Mouse (Mus musculus) brain, embryonic 14.5 days (tissue): ENCODE measurements around the gene Bcorl1. TPM values are rescaled to one million over a fixed set of nuclear protein-coding genes. Genes with fewer than 3 reads are reported as not detected.

Experiments used
- DNase-seq: peaks from one replicate; pipeline ENCODE4 v3.0.0-alpha.2; 2011; ENCODE audit warnings: low read depth
- CTCF ChIP-seq: fragments of 200-500 bp; IDR thresholded peaks from 2 replicates; pipeline ENCODE4 v1.5.1; 2012; ENCODE audit warnings: inconsistent platforms, mild to moderate bottlenecking, moderate library complexity, borderline replicate concordance; ENCODE audit not compliant: insufficient read depth, insufficient read length; ENCODE audit errors: extremely low read depth
- POLR2A ChIP-seq: fragments of 200-500 bp; IDR thresholded peaks from 2 replicates; pipeline ENCODE4 v1.6.1; 2012; ENCODE audit warnings: mild to moderate bottlenecking, inconsistent platforms, borderline replicate concordance; ENCODE audit not compliant: poor library complexity, insufficient read depth, insufficient read length, severe bottlenecking; ENCODE audit errors: extremely low read depth
- polyA plus RNA-seq: library from polyadenylated mRNA; depleted of rRNA; stranded (reverse); fragments of >200 nt; gene quantifications from 2 replicates; pipeline ENCODE4 v1.2.3, GENCODE M21; 2012; rRNA removed

The Bcorl1 gene
- 5.1 and 11.3 TPM in 2 replicates for polyA plus RNA-seq

DNA sequence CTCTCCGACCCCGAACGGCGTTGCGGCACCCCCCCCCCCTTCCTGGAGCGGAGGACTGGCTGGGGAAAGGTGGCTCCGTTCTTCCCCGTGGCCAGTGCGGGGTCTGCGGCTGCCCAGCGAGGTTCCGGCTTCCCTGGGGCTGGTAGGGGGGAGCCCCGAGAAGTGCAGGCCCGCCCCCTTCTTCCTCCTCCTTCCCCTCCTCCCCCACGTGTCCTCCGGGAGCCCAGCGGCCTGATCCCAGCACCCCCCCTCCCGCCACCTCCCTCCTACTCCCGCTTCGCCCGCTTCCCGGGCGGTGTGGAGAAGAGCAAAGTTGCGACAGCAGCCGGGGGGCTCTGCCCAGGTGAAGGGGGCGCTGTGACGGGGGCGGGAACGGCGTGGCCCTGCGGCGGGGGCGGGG, at the start of gene Bcorl1:
Gene Bcorl1 (plus strand): TSS at position 218 of the 400 bp plus-strand sequence.
- peak; percentile 61 for DNase-seq
- TF ChIP-seq POLR2A (no peak), CTCF (no peak)

GRCm38 (mm10) chrX:48291413-48291812, 49.7 kb upstream of the Bcorl1 start:
- no peak for TF ChIP-seq POLR2A
- no peak for TF ChIP-seq CTCF

GRCm38 (mm10) chrX:48305356-48305755, 35.8 kb upstream of the Bcorl1 start:
- no peak for DNase-seq
- no peak for TF ChIP-seq POLR2A

More at GRCm38 (mm10) chrX:48291413-48291812, 49.7 kb upstream of the Bcorl1 start:
- no peak for DNase-seq

DNA sequence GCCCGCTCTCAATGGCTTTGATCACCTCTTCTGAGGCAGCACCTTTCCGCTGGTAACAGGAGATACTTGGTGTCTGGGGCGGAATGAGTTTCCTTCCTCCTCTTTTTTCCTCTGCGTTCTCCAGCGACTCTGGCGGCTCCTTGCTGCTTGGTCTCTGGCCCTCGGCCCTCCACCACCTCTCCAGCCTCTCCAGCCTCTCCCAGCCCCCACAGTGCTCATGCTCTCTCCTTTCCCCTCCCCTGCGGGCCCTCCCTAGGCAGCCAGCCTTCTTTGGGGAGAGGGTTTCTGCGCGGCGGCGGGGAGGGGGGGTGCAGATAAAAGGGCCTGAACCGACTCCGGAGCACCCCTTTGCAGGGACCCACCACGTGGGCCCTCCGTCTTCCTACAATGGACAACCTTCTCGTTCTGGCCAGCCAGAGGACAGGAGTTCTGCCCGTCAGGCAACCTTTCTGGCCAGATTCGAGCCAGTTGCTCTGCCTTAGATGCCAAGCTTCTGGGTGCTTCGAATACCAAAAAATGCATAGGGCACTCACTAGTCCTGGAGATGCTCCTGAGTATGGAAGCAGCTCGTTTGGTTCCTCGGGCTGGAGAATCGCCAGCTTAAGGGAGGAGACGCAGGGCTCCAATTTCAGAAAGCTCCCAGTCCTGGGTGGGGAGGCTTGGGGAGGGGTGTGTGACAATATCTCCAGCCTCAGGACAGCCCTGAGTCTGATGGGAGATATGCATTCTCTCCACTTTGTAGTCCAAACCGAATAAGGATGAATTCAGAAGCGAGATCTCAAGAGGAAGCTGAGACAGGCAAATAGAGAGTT, 30.2 kb upstream of the Bcorl1 start:
- peak; percentile 9 for DNase-seq
- no peak for TF ChIP-seq CTCF
- no peak for TF ChIP-seq POLR2A

DNA sequence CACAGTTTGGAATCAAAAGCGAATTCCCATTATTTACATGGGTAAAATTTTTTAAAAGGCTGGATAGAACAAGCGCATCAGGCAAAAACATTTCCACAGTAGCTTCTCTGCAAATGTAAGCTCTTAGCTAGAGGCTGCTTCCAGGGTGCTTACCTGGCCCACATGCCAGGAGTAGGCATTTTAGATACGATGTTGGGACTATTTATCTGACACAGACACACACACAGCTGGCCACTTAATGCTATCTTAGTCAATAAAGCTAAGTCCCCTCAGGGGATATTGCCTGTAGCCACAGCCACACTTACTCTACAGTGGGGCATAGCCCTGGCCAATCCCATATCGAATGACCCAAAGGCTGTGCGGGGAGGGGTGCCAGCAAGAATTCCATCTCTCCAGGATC, 29.4 kb upstream of the Bcorl1 start:
- TF ChIP-seq CTCF: no peak
- no peak for TF ChIP-seq POLR2A
- no peak for DNase-seq

- TF ChIP-seq POLR2A (no peak), CTCF (no peak)
- peak; percentile 70 for DNase-seq
These were observed 26.6 kb upstream of the Bcorl1 start for GRCm38 (mm10) chrX:48314530-48315079.

- no peak for DNase-seq
These were observed 23.7 kb upstream of the Bcorl1 start for GRCm38 (mm10) chrX:48317444-48317843.

DNA sequence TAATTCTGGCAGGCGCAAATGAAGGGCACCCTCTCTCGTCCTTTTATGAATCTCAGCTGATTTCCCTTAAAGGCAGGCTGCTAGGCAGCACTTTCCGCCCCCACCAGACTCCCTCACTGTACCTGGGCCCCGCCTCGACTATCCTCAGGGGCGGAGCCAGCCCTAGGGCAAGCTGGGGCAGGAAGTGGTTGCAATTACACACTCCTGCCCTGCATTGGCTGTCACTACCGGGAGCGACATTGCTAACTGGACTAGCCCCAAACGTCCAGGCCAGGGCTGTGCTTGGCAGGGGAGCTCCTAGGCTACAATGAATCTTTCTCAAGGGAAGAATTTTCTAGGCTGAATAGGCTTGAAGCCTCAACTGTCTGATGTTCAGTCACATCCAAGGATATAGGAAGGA, 23.0 kb upstream of the Bcorl1 start:
- no peak for DNase-seq
- no peak for TF ChIP-seq POLR2A
- TF ChIP-seq CTCF: no peak

More at GRCm38 (mm10) chrX:48317444-48317843, 23.7 kb upstream of the Bcorl1 start:
- TF ChIP-seq CTCF (no peak), POLR2A (no peak)

- peak; percentile 2 for DNase-seq
- TF ChIP-seq CTCF (no peak), POLR2A (no peak)
These were observed 613 bp upstream of the Bcorl1 start for GRCm38 (mm10) chrX:48340441-48341049.

DNA sequence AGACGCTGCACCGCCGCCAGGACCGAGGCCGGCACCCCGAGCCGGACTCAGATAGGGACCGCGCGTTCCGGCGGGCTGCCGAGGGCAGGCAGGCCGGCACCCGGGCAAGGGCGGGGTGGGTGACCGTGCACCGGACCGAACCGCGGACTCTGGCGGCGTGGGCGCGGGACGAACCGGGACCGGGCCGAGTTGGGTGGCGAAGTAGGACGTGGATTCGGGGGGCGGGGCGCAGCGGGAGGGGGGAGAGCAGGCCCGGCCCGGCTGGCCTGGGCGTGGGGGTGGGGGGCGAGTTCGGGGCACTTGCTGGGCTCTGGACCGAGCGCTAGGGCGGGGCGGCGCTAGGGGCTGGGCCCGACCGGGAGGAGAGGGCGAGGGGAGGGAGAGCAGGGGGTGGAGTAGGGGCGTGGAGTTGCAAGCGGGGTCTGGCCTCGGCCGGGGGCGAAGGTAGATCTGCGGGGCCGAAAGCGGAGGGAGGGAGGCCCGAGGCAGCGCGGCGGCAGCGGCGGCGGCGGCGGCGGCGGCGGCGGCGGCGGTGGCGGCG, 533 bp downstream of the Bcorl1 start:
- TF ChIP-seq POLR2A (no peak), CTCF (no peak)
- peak; percentile 55 for DNase-seq

DNA sequence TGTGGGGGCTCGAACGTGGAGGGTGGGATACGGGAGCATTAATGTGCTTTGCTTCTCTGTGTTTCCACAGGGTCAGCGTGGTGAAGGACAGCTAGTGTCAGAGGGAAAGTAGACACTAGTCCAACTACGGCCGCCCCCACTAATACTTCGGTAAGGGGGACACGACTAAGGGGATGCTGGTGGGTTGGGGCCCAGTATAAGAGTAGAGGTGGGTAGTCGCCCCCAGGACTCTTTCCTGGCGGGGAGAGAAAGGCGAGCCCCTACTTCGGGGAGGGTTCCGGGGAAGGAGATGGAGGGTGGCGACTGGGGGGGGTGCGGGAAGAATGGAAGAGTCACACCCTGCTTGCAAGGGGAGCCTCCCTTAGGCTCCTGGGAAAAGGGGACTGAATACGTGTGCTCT, 1.6 kb downstream of the Bcorl1 start:
- DNase-seq: no peak
- no peak for TF ChIP-seq CTCF
- no peak for TF ChIP-seq POLR2A
